Mouse (Mus musculus) kidney, embryonic 16.5 days (tissue): ENCODE results near the gene Sclt1. TPM values are rescaled to one million over a fixed set of nuclear protein-coding genes. Genes with fewer than 3 reads are reported as not detected.

Experiments
- ATAC-seq: fragments of 200-750 bp; cut with Nextera tagmentation; 2 replicates; pipeline ENCODE4 v1.8.0; 2017; ENCODE audit warnings: moderate TSS enrichment; ENCODE audit not compliant: low FRiP score, low TSS enrichment
- H3K27ac ChIP-seq: fragments of 300-500 bp; sonication (generic); 2 replicates; pipeline ENCODE4 v1.5.1; 2014; ENCODE audit warnings: low read length
- H3K27me3 ChIP-seq: fragments of 300-500 bp; sonication (generic); 2 replicates; pipeline ENCODE4 v1.6.1; 2014; ENCODE audit warnings: low read length, control low read depth, mixed read lengths; ENCODE audit not compliant: insufficient read depth
- H3K36me3 ChIP-seq: fragments of 300-500 bp; sonication (generic); 2 replicates; pipeline ENCODE4 v1.6.1; 2014; ENCODE audit warnings: low read length, control low read depth, mixed read lengths; ENCODE audit not compliant: insufficient read depth
- H3K4me1 ChIP-seq: fragments of 300-500 bp; sonication (generic); 2 replicates; pipeline ENCODE4 v1.6.1; 2014; ENCODE audit warnings: low read length, control low read depth, mixed read lengths; ENCODE audit not compliant: insufficient read depth
- H3K4me2 ChIP-seq: fragments of 300-500 bp; sonication (generic); replicated peaks from 2 replicates; pipeline ENCODE4 v1.6.1; 2014; ENCODE audit warnings: low read depth, low read length
- H3K4me3 ChIP-seq: fragments of 300-500 bp; sonication (generic); 2 replicates; pipeline ENCODE4 v1.5.1; 2014; ENCODE audit warnings: mild to moderate bottlenecking, low read length
- H3K9ac ChIP-seq: fragments of 300-500 bp; sonication (generic); replicated peaks from 2 replicates; pipeline ENCODE4 v1.6.1; 2014; ENCODE audit warnings: low read length
- H3K9me3 ChIP-seq: fragments of 300-500 bp; sonication (generic); 2 replicates; pipeline ENCODE4 v1.6.1; 2016; ENCODE audit warnings: low read length, control low read depth
- WGBS: fragments of 180-500 bp; shearing (Covaris S2); extraction: QIAGEN DNeasy Blood & Tissue Kit; methylation state at CpG from one replicate; pipeline ENCODE4 v1.1.7; 2014; 5-methylcytosine and 5-hydroxymethylcytosine counted together
- polyA plus RNA-seq: library from polyadenylated mRNA; unstranded; fragments of >200 nt; fragmentation: Nextera tagmentation; extraction: Ambion mirVana; gene quantifications from 2 replicates; pipeline ENCODE4 v1.2.1, GENCODE M21; 2015

Sclt1 gene
- polyA plus RNA-seq, 1 experiment from 2014 or later, result 18.3 TPM

DNA sequence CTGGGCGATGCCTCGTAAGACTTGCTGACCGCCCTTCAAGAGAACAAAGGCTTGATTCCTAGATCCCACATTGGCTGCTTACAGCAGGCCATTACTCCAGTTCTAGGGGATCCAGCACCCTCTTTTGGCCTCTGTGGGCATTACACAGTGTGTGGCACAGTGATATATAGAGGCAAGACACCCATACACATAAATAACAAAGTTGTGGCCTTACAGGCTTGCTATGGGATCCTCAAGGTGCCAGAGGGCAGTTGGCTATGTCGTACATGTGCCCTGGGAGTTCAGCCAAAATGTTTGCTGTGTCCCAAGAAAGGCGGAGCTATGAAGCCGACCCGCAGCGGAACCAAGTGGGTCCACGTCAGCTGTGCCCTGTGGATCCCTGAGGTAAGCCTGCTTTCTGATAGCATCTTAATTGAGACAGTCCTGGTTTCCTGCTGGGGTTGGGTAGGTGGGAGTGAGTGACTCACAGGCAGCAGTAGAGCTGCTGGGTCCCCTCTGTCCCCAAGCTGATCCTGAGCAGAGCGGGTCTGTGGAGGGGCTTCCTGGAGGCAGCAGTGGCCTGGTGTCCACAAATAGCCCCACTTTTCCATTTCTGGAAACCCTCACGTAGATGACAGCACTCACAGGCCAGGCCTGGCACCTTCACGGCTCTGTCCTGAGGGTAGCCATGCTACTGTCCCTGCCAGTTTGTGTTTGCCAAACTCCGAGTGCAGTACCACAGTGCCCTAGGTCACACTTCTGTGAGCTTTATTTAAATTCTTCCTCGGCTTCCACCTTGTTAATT is 142.3 kb downstream of the Sclt1 start:
- H3K9me3 ChIP-seq, result no peaks in the 10 kb centered on the region

GRCm38 (mm10) chr3:41599226-41599625 is 143.1 kb downstream of the Sclt1 start:
- no peak for ATAC-seq
- Histone ChIP-seq H3K4me3 (no peak overlapping the region), H3K27me3 (no peaks in the 10 kb centered on the region), H3K4me2 (no peak overlapping the region), H3K27ac (no peak overlapping the region), H3K9me3 (no peaks in the 10 kb centered on the region), H3K4me1 (peaks cover 16% of the 10 kb centered on the region), H3K36me3 (peaks cover 51% of the 10 kb centered on the region), H3K9ac (no peak overlapping the region)
- WGBS, result 93% methylated on average over 10 of the region's 10 CpGs

More for the DNA sequence above, 142.3 kb downstream of the Sclt1 start:
- H3K27me3 ChIP-seq, result no peaks in the 10 kb centered on the region
- H3K4me3 ChIP-seq, result no peak overlapping the region
- H3K9ac ChIP-seq, result no peak overlapping the region
- peak; percentile 63; the same call in 1 of the 2 replicates for ATAC-seq
- H3K4me1 ChIP-seq, result peaks cover 16% of the 10 kb centered on the region
- peaks cover 53% of the 10 kb centered on the region for H3K36me3 ChIP-seq
- no peak overlapping the region for H3K27ac ChIP-seq
- WGBS, result 76% methylated on average over 14 of the region's 14 CpGs
- no peak overlapping the region for H3K4me2 ChIP-seq

- Histone ChIP-seq H3K9me3 (no peaks in the 10 kb centered on the region), H3K4me2 (no peak overlapping the region), H3K4me1 (peaks cover 10% of the 10 kb centered on the region), H3K27ac (no peak overlapping the region), H3K9ac (no peak overlapping the region), H3K27me3 (no peaks in the 10 kb centered on the region), H3K36me3 (peaks cover 52% of the 10 kb centered on the region), H3K4me3 (no peak overlapping the region)
- 82% methylated on average over 9 of the region's 9 CpGs for WGBS
- no peak for ATAC-seq
Measured at GRCm38 (mm10) chr3:41598412-41598811, 143.9 kb downstream of the Sclt1 start.

- Histone ChIP-seq H3K4me1 (no peaks in the 10 kb centered on the region), H3K36me3 (peaks cover 53% of the 10 kb centered on the region), H3K4me3 (no peak overlapping the region), H3K9ac (no peak overlapping the region), H3K27ac (no peak overlapping the region), H3K27me3 (no peaks in the 10 kb centered on the region), H3K9me3 (no peaks in the 10 kb centered on the region), H3K4me2 (no peak overlapping the region)
- no peak for ATAC-seq
- 96% methylated on average over 8 of the region's 8 CpGs for WGBS
Measured at GRCm38 (mm10) chr3:41597036-41597435, 145.3 kb downstream of the Sclt1 start.

- Histone ChIP-seq H3K9ac (no peak overlapping the region), H3K27me3 (no peaks in the 10 kb centered on the region), H3K4me2 (no peak overlapping the region), H3K4me1 (no peaks in the 10 kb centered on the region), H3K36me3 (peaks cover 43% of the 10 kb centered on the region), H3K27ac (no peak overlapping the region), H3K4me3 (no peak overlapping the region), H3K9me3 (no peaks in the 10 kb centered on the region)
- ATAC-seq, result no peak
- 92% methylated on average over 4 of the region's 4 CpGs for WGBS
Measured at GRCm38 (mm10) chr3:41595010-41595409, 147.3 kb downstream of the Sclt1 start.

DNA sequence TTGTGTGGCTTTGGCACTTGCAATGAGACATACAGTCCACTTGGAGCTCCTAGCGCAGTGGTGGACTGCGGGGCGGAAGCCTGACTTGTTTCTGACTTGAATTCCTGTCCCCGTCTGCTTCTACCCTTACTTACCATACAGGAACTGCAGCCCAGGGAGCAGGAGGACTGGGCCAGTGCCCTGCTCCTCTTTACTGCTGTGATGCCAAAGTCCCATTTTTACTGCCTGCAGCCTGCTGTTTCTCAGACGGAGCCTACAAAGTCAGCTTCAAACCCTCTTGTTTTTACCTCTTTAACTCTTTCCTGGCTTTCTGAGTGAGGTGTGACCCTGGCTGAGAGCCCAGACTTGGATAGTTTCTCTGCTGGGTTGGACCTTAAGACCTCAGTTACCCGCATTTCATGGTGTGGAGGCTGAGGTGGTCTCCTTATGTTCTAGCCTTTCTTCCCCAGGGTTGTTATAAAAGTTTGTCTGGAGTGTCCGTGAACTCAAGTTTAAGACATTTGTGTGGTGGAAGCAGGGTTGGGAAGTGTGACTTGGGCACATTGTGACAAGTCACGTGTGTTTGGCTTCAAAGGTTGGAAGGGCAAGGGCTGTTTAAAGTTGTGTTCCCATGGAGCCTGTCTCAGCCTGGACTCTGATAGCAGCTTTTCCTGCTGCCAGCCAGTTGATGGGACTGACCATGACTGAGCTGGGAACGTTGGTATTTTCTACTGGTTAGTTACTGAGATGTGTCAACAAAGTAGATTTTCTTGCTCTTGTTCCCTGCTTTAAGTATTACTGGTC is 148.0 kb downstream of the Sclt1 start:
- no peak for ATAC-seq
- Histone ChIP-seq H3K4me3 (no peak overlapping the region), H3K27me3 (no peaks in the 10 kb centered on the region), H3K9ac (no peak overlapping the region), H3K27ac (no peak overlapping the region), H3K4me1 (no peaks in the 10 kb centered on the region), H3K36me3 (peaks cover 43% of the 10 kb centered on the region), H3K9me3 (no peaks in the 10 kb centered on the region), H3K4me2 (no peak overlapping the region)
- WGBS, result 73% methylated on average over 9 of the region's 9 CpGs

- no peak overlapping the region for H3K4me3 ChIP-seq
- no peaks in the 10 kb centered on the region for H3K9me3 ChIP-seq
- WGBS, result 75% methylated on average over 7 of the region's 7 CpGs
- no peak overlapping the region for H3K9ac ChIP-seq
- H3K36me3 ChIP-seq, result peaks cover 41% of the 10 kb centered on the region
- H3K4me2 ChIP-seq, result no peak overlapping the region
- H3K4me1 ChIP-seq, result peaks cover 9% of the 10 kb centered on the region; the same call in 1 of the 2 replicates
- ATAC-seq, result no peak
- H3K27me3 ChIP-seq, result no peaks in the 10 kb centered on the region
- H3K27ac ChIP-seq, result no peak overlapping the region
Measured at GRCm38 (mm10) chr3:41592805-41593204, 149.5 kb downstream of the Sclt1 start.

- Histone ChIP-seq H3K4me1 (peaks cover 19% of the 10 kb centered on the region), H3K9me3 (no peaks in the 10 kb centered on the region), H3K27ac (no peak overlapping the region), H3K4me2 (no peak overlapping the region), H3K4me3 (no peak overlapping the region), H3K27me3 (no peaks in the 10 kb centered on the region), H3K9ac (no peak overlapping the region), H3K36me3 (peaks cover 34% of the 10 kb centered on the region)
- WGBS, result 87% methylated on average over 14 of the region's 14 CpGs
- no peak for ATAC-seq
Measured at GRCm38 (mm10) chr3:41591651-41592170, 150.6 kb downstream of the Sclt1 start.

DNA sequence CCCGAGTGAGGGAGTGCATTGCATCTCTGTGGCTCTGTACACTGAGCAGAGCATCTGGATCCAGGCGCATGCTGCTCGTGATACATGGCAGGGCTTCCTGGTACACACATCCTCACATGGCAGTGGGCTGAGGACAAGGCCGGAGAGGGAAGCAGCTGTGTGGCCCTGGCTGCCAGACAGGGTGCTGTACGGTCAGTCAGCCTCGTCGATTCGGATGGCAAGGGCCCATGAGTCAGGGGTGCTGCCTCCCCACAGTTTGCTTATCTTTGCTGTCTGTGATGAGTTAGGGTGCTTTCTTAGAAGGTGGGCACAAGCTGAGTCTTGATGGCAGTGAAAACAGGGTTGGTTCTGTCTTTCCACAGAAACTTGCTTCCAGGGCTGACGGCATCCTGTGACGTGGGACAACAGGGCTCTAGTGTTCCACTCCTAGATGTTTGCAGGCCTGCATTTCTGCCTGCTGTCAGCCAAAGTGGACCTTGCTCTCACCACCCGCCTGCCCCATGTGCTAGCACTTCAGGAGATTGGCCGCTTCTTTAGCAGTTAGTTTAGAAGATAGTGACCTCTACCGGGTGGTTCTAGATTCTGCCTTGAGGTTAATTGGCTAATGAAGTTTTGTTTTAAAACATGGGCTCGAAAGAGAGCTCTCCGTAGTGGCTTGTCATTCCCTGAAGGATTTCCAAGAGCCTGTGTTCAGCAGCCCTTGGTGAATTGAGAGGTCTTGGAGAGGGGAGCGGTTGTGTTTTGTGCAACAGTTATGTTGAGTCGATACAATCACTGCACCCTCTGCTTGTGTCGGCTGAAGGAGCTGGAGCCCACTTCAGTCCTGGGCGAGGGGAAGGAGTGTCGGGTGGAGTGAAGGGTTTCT is 151.4 kb downstream of the Sclt1 start:
- H3K4me1 ChIP-seq, result peaks cover 19% of the 10 kb centered on the region
- no peak for ATAC-seq
- no peaks in the 10 kb centered on the region for H3K9me3 ChIP-seq
- no peak overlapping the region for H3K4me2 ChIP-seq
- H3K27me3 ChIP-seq, result no peaks in the 10 kb centered on the region
- WGBS, result 85% methylated on average over 20 of the region's 20 CpGs
- H3K9ac ChIP-seq, result no peak overlapping the region
- H3K36me3 ChIP-seq, result peaks cover 28% of the 10 kb centered on the region
- no peak overlapping the region for H3K4me3 ChIP-seq
- no peak overlapping the region for H3K27ac ChIP-seq
